Mouse (Mus musculus): ENCODE measurements around the gene Nhlh1.

DNA sequence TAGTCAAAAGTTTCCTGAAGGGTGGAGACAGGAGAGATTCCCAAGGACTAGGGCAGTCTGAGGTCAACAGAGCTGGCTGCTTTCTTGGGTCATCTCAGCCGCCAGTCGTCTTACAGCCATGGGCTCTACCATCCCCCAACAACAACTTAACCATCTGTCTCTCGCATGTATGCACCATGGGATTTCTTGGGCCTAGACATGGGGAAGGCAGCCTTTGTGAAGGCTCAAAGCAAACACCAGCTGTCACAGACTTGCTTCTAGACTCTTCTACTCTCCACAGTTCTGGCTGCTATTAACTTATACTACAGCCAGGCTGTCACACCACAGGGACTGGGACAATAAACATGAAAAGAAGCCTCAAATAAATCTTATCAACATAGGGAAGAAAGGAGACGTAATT lies 14.2 kb upstream of the Nhlh1 start:
- TF ChIP-seq TAL1 (conservative IDR thresholded peaks at IDR 0.05; ENCODE audit: low read depth, low read length) (no peak), CTCF (IDR thresholded peaks at IDR 0.05; ENCODE audit: low read depth, low read length) (no peak), GATA1 (IDR thresholded peaks at IDR 0.05; ENCODE audit: borderline replicate concordance, low read length) (no peak), POLR2AphosphoS5 (IDR thresholded peaks at IDR 0.05; ENCODE audit: insufficient replicate concordance, low read depth, low read length) (no peak)

Data from G1E (cell line).